Mouse (Mus musculus) midbrain, embryonic 10.5 days (tissue): ENCODE measurements around the gene Farp1. TPM values are rescaled to one million over a fixed set of nuclear protein-coding genes. Genes with fewer than 3 reads are reported as not detected.

Experiments
- DNase-seq: peaks from one replicate; pipeline ENCODE4 v3.0.0-alpha.2; 2017; ENCODE audit warnings: low spot score
- H3K27ac ChIP-seq: fragments of 300-500 bp; sonication (generic); replicated peaks from 2 replicates; pipeline ENCODE4 v1.5.1; 2016; ENCODE audit warnings: mild to moderate bottlenecking
- H3K27me3 ChIP-seq: fragments of 300-500 bp; sonication (generic); 2 replicates; pipeline ENCODE4 v1.6.1; 2016; ENCODE audit warnings: low read depth, mild to moderate bottlenecking; ENCODE audit not compliant: poor library complexity, severe bottlenecking
- H3K36me3 ChIP-seq: fragments of 300-500 bp; sonication (generic); 2 replicates; pipeline ENCODE4 v1.6.1; 2016; ENCODE audit warnings: mild to moderate bottlenecking, moderate library complexity
- H3K4me1 ChIP-seq: fragments of 300-500 bp; sonication (generic); 2 replicates; pipeline ENCODE4 v1.6.1; 2016
- H3K4me3 ChIP-seq: fragments of 300-500 bp; sonication (generic); 2 replicates; pipeline ENCODE4 v1.5.1; 2016; ENCODE audit warnings: mild to moderate bottlenecking, moderate library complexity
- H3K9me3 ChIP-seq: fragments of 300-500 bp; sonication (generic); replicated peaks from 2 replicates; pipeline ENCODE4 v1.6.1; 2016; ENCODE audit warnings: mild to moderate bottlenecking
- WGBS: fragments of 180-500 bp; shearing (Covaris S2); methylation state at CpG from one replicate; pipeline ENCODE4 v1.1.7; 2016; 5-methylcytosine and 5-hydroxymethylcytosine counted together
- polyA plus RNA-seq: library from polyadenylated mRNA; unstranded; fragments of >200 nt; fragmentation: Nextera tagmentation; extraction: Ambion mirVana; gene quantifications from 2 replicates; pipeline ENCODE4 v1.2.1, GENCODE M21; 2016

Gene Farp1
- polyA plus RNA-seq, 1 experiment from 2014 or later, result 18.2 TPM

GRCm38 (mm10) chr14:121279106-121279505 lies 244.1 kb downstream of the Farp1 start:
- peak; percentile 80 for DNase-seq
- no peak overlapping the region for H3K27ac ChIP-seq
- WGBS, result 38% methylated on average over 6 of the region's 6 CpGs
- H3K9me3 ChIP-seq, result no peaks in the 10 kb centered on the region
- H3K4me3 ChIP-seq, result no peak overlapping the region
- H3K36me3 ChIP-seq, result peaks cover 77% of the 10 kb centered on the region
- H3K27me3 ChIP-seq, result no peaks in the 10 kb centered on the region
- no peaks in the 10 kb centered on the region for H3K4me1 ChIP-seq

DNA sequence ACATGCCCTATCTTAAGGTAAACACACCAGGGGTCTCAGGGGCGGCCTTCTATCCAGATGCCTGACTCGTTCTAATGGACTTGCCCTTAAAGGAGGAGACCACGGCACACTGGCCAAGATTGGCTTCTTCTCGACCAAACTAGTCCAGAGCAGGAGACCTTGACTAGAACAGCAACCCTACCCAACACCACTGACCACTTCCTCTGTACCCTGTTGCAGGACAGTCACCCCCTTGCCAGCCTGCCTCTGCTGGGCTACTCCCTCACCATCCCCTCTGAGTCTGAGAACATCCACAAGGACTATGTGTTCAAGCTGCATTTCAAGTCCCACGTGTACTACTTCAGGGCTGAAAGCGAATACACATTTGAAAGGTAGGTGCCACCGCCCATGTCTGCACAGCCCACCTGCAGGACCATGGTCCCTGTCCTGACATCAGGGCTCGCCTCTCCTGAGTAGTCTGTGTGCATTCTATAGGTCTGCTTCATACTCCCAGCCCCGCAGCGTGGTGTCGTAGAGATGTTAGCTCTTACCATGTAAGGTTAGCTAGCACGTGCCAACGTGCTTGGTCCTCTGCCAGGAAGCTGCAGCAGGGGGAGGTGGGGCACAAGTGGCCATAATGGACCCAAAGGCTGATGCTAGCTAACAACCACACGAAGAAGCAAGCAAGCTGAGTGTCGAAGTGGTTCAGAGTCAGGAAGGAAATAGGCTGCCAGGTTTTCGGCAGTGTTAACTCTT lies 245.8 kb downstream of the Farp1 start:
- peaks cover 78% of the 10 kb centered on the region for H3K36me3 ChIP-seq
- WGBS, result 90% methylated on average over 16 of the region's 16 CpGs
- no peaks in the 10 kb centered on the region for H3K4me1 ChIP-seq
- H3K27ac ChIP-seq, result no peak overlapping the region
- no peak for DNase-seq
- H3K27me3 ChIP-seq, result no peaks in the 10 kb centered on the region
- no peak overlapping the region for H3K4me3 ChIP-seq
- no peaks in the 10 kb centered on the region for H3K9me3 ChIP-seq

- no peaks in the 10 kb centered on the region for H3K4me1 ChIP-seq
- no peak overlapping the region for H3K4me3 ChIP-seq
- no peak for DNase-seq
- no peaks in the 10 kb centered on the region for H3K9me3 ChIP-seq
- no peaks in the 10 kb centered on the region for H3K27me3 ChIP-seq
- H3K36me3 ChIP-seq, result peaks cover 78% of the 10 kb centered on the region
- H3K27ac ChIP-seq, result no peak overlapping the region
Observed at GRCm38 (mm10) chr14:121281336-121281710, 246.3 kb downstream of the Farp1 start.

- Histone ChIP-seq H3K4me1 (no peaks in the 10 kb centered on the region), H3K36me3 (peaks cover 91% of the 10 kb centered on the region), H3K4me3 (no peak overlapping the region), H3K9me3 (no peaks in the 10 kb centered on the region), H3K27me3 (no peaks in the 10 kb centered on the region), H3K27ac (no peak overlapping the region)
- WGBS, result 96% methylated on average over 14 of the region's 14 CpGs
- no peak for DNase-seq
Observed at GRCm38 (mm10) chr14:121285379-121286120, 250.6 kb downstream of the Farp1 start.

GRCm38 (mm10) chr14:121291881-121292280 lies 256.9 kb downstream of the Farp1 start:
- Histone ChIP-seq H3K27me3 (no peaks in the 10 kb centered on the region), H3K36me3 (peaks cover 90% of the 10 kb centered on the region), H3K4me3 (no peak overlapping the region), H3K4me1 (no peaks in the 10 kb centered on the region), H3K27ac (no peak overlapping the region), H3K9me3 (no peaks in the 10 kb centered on the region)
- 94% methylated on average over 8 of the region's 8 CpGs for whole genome bisulfite sequencing
- no peak for DNase-seq

DNA sequence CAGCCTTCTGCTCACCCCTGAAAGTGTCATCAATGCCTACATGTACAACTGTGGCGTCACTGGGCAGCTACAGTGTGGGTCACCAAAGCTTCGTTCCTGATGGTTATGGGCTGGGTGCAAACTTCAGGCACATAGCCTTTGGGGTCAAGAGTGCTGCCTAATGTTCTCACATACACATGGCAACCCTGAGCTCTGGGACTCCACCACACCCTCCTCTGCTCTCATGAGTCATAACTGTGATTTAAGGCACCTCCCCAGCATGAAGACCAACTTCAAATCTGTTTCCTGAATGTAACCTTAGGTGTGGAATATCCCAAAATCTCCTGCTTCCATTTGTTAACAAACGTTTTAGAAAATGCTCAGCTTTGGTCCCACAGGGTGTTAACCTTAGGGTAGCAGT lies 257.4 kb downstream of the Farp1 start:
- no peaks in the 10 kb centered on the region for H3K4me1 ChIP-seq
- no peaks in the 10 kb centered on the region for H3K27me3 ChIP-seq
- no peak for DNase-seq
- WGBS, result 94% methylated on average over 3 of the region's 3 CpGs
- peaks cover 90% of the 10 kb centered on the region for H3K36me3 ChIP-seq
- no peaks in the 10 kb centered on the region for H3K9me3 ChIP-seq
- no peak overlapping the region for H3K27ac ChIP-seq
- no peak overlapping the region for H3K4me3 ChIP-seq

DNA sequence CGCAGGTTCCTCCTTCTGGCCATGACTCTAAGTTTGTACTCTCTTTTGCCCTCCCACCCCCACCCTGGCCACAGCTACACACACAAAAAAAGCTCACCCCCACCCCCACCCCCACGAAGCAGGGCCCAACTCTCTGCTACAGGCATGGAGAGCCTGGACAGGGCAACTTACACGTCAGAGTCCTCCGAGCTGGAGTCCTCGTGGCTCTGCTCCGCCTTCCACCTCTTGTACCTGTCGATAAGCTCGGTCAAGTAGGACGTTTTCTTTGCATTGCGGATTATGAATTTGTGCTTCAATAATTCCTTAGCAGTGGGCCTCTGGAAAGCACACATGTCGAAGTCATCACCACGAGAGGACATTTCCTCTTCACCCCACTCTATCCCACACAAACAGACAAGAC lies 259.5 kb downstream of the Farp1 start:
- Histone ChIP-seq H3K4me1 (no peaks in the 10 kb centered on the region), H3K27me3 (no peaks in the 10 kb centered on the region), H3K4me3 (no peak overlapping the region), H3K27ac (no peak overlapping the region), H3K36me3 (peaks cover 91% of the 10 kb centered on the region), H3K9me3 (no peaks in the 10 kb centered on the region)
- DNase-seq, result no peak
- 94% methylated on average over 12 of the region's 12 CpGs for WGBS

GRCm38 (mm10) chr14:121297103-121297502 lies 262.1 kb downstream of the Farp1 start:
- DNase-seq, result no peak
- no peaks in the 10 kb centered on the region for H3K27me3 ChIP-seq
- H3K4me1 ChIP-seq, result no peaks in the 10 kb centered on the region
- no peak overlapping the region for H3K27ac ChIP-seq
- H3K9me3 ChIP-seq, result no peaks in the 10 kb centered on the region
- no peak overlapping the region for H3K4me3 ChIP-seq
- 98% methylated on average over 6 of the region's 6 CpGs for WGBS
- H3K36me3 ChIP-seq, result peaks cover 91% of the 10 kb centered on the region

DNA sequence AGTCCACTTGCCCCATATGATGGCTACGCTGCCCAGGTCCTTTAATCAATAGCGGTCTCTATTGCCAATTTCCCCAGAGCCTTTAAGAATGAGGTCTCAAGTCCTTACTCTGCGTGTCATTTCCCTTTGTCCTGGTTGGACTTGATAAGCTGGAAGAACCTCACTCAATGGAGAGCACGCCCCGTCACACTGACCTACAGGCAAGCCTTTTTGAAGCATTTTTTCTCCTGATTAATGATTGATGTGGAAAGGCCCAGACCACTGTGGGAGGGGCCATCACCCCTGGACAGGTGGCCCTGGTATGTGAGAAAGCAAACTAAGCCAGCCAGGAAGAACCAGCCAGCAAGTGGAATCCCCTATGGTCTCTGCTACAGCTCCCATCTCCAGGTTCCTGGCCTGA lies 263.5 kb downstream of the Farp1 start:
- DNase-seq, result no peak
- H3K36me3 ChIP-seq, result peaks cover 80% of the 10 kb centered on the region
- no peaks in the 10 kb centered on the region for H3K27me3 ChIP-seq
- H3K4me1 ChIP-seq, result no peaks in the 10 kb centered on the region
- no peaks in the 10 kb centered on the region for H3K9me3 ChIP-seq
- WGBS, result 91% methylated on average over 5 of the region's 5 CpGs
- no peak overlapping the region for H3K27ac ChIP-seq
- H3K4me3 ChIP-seq, result no peak overlapping the region

- Histone ChIP-seq H3K4me1 (no peaks in the 10 kb centered on the region), H3K4me3 (no peak overlapping the region)
- WGBS, result 97% methylated on average over 9 of the region's 9 CpGs
Observed at GRCm38 (mm10) chr14:121299093-121299492, 264.1 kb downstream of the Farp1 start.

GRCm38 (mm10) chr14:121304523-121304922 lies 269.5 kb downstream of the Farp1 start:
- no peak for DNase-seq
- H3K4me1 ChIP-seq, result 0 out of 2 replicates have a peak, but pooled peaks cover 12% of the 10 kb centered on the region
- WGBS, result 62% methylated on average over 7 of the region's 7 CpGs
- no peaks in the 10 kb centered on the region for H3K27me3 ChIP-seq
- H3K9me3 ChIP-seq, result no peaks in the 10 kb centered on the region
- peaks cover 39% of the 10 kb centered on the region for H3K36me3 ChIP-seq
- no peak overlapping the region for H3K4me3 ChIP-seq
- H3K27ac ChIP-seq, result no peak overlapping the region

More at GRCm38 (mm10) chr14:121299093-121299492, 264.1 kb downstream of the Farp1 start:
- Histone ChIP-seq H3K9me3 (no peaks in the 10 kb centered on the region), H3K36me3 (peaks cover 74% of the 10 kb centered on the region), H3K27me3 (no peaks in the 10 kb centered on the region), H3K27ac (no peak overlapping the region)
- no peak for DNase-seq

GRCm38 (mm10) chr14:121305316-121306064 lies 270.5 kb downstream of the Farp1 start:
- WGBS, result 69% methylated on average over 8 of the region's 8 CpGs

More at GRCm38 (mm10) chr14:121305316-121306064, 270.5 kb downstream of the Farp1 start:
- DNase-seq, result no peak
- Histone ChIP-seq H3K4me1 (0 out of 2 replicates have a peak, but pooled peaks cover 12% of the 10 kb centered on the region), H3K36me3 (peaks cover 30% of the 10 kb centered on the region), H3K4me3 (no peak overlapping the region), H3K27ac (no peak overlapping the region), H3K9me3 (no peaks in the 10 kb centered on the region), H3K27me3 (no peaks in the 10 kb centered on the region)
